Mouse (Mus musculus) midbrain, postnatal 0 days (tissue): ENCODE measurements around the gene Epb41l5. TPM values are rescaled to one million over a fixed set of nuclear protein-coding genes. Genes with fewer than 3 reads are reported as not detected.

Source experiments
- ATAC-seq: fragments of 200-750 bp; cut with Nextera tagmentation; 2 replicates; pipeline ENCODE4 v1.8.0; 2017; ENCODE audit warnings: moderate number of reproducible peaks, mild to moderate bottlenecking, moderate TSS enrichment, moderate library complexity; ENCODE audit not compliant: low FRiP score
- DNase-seq: peaks from one replicate; pipeline ENCODE4 v3.0.0-alpha.2; 2015; ENCODE audit warnings: low spot score
- H3K27ac ChIP-seq: fragments of 300-500 bp; sonication (generic); 2 replicates; pipeline ENCODE4 v1.5.1; 2014; ENCODE audit warnings: low read depth, mild to moderate bottlenecking, low read length, mixed read lengths
- H3K27me3 ChIP-seq: fragments of 300-500 bp; sonication (generic); 2 replicates; pipeline ENCODE4 v1.6.1; 2014; ENCODE audit warnings: low read length, control low read depth, mixed read lengths; ENCODE audit not compliant: insufficient read depth
- H3K36me3 ChIP-seq: fragments of 300-500 bp; sonication (generic); 2 replicates; pipeline ENCODE4 v1.6.1; 2014; ENCODE audit warnings: low read length, control low read depth, mixed read lengths; ENCODE audit not compliant: insufficient read depth
- H3K4me1 ChIP-seq: fragments of 300-500 bp; sonication (generic); 2 replicates; pipeline ENCODE4 v1.6.1; 2014; ENCODE audit warnings: mild to moderate bottlenecking, control low read depth, antibody characterized with exemption, low read length, mixed read lengths; ENCODE audit not compliant: insufficient read depth
- H3K4me2 ChIP-seq: fragments of 300-500 bp; sonication (generic); 2 replicates; pipeline ENCODE4 v1.6.1; 2014; ENCODE audit warnings: low read depth, mild to moderate bottlenecking, low read length, mixed read lengths; ENCODE audit not compliant: poor library complexity, severe bottlenecking
- H3K4me3 ChIP-seq: fragments of 300-500 bp; sonication (generic); 2 replicates; pipeline ENCODE4 v1.5.1; 2014; ENCODE audit warnings: low read depth, mild to moderate bottlenecking, low read length, moderate library complexity
- H3K9ac ChIP-seq: fragments of 300-500 bp; sonication (generic); replicated peaks from 2 replicates; pipeline ENCODE4 v1.6.1; 2014; ENCODE audit warnings: mild to moderate bottlenecking, low read length, moderate library complexity, mixed read lengths; ENCODE audit not compliant: poor library complexity, severe bottlenecking
- H3K9me3 ChIP-seq: fragments of 300-500 bp; sonication (generic); 2 replicates; pipeline ENCODE4 v1.6.1; 2016; ENCODE audit warnings: low read length, control low read depth
- CTCF ChIP-seq: IDR thresholded peaks from 2 replicates; pipeline ENCODE4 v1.5.1; 2016; ENCODE audit warnings: antibody characterized with exemption, mild to moderate bottlenecking
- WGBS: fragments of 180-500 bp; shearing (Covaris S2); extraction: QIAGEN DNeasy Blood & Tissue Kit; methylation state at CpG from one replicate; pipeline ENCODE4 v1.1.7; 2014; 5-methylcytosine and 5-hydroxymethylcytosine counted together
- polyA plus RNA-seq: library from polyadenylated mRNA; unstranded; fragments of >200 nt; fragmentation: Nextera tagmentation; extraction: Ambion mirVana; gene quantifications from 2 replicates; pipeline ENCODE4 v1.2.1, GENCODE M21; 2015
- total RNA-seq: library from RNA; depleted of rRNA; stranded (reverse); fragments of >200 nt; gene quantifications from 2 replicates; pipeline ENCODE4 v1.2.3, GENCODE M21; 2014

Gene Epb41l5
- total and polyA plus RNA-seq, 2 experiments from 2014 or later, result 12.8 to 13.5 TPM

DNA sequence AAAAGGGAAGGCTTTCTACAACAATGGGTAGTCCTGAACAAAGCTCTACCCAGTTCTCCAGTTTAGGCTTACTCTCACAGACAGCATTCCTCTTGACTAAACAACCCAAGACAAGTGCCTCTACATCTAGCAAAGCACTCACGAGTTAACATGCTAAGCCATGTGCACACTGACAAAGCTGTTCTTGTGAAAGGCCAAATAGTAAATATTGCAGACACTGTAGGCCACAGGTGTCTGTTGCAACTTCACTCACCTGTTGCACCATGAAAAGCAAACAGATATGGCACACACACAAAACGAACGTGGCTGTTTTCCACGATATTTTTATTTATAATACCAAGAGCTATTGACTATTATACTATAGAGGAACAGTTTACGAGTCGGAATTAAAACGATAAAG, 18.1 kb upstream of the Epb41l5 start:
- H3K36me3 ChIP-seq, result no peaks in the 10 kb centered on the region
- no peak overlapping the region for H3K27ac ChIP-seq
- H3K9ac ChIP-seq, result no peak overlapping the region
- ATAC-seq (no peak), DNase-seq (no peak)
- no peaks in the 10 kb centered on the region for H3K27me3 ChIP-seq
- H3K9me3 ChIP-seq, result no peaks in the 10 kb centered on the region
- H3K4me1 ChIP-seq, result no peaks in the 10 kb centered on the region
- WGBS, result 93% methylated on average over 7 of the region's 7 CpGs
- H3K4me3 ChIP-seq, result no peak overlapping the region
- no peak overlapping the region for H3K4me2 ChIP-seq
- TF ChIP-seq CTCF, result no peak

DNA sequence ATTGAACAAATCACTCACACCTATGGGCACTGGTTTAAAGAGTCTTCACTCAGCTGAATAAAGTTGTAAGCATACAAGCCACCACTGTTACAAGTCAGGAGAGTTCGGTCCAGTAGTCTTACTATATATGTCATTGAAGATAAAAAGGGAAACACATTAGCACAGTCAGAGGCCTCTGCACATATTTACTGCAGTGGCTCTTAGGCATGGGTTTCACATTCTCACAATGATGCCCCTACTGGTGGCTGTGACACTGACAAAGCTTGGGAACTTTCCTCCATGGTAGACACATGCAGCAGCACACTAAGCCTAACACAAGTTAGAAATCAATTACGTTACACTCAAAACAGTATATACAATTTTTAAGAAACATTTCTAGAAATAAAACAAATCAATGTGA, 5.5 kb upstream of the Epb41l5 start:
- H3K9ac ChIP-seq, result no peak overlapping the region
- H3K9me3 ChIP-seq, result no peaks in the 10 kb centered on the region
- H3K27me3 ChIP-seq, result no peaks in the 10 kb centered on the region
- peak; percentile 49 for TF ChIP-seq CTCF
- ATAC-seq (no peak), DNase-seq (no peak)
- no peaks in the 10 kb centered on the region for H3K4me1 ChIP-seq
- no peaks in the 10 kb centered on the region for H3K36me3 ChIP-seq
- H3K4me2 ChIP-seq, result no peak overlapping the region
- 92% methylated on average over 2 of the region's 2 CpGs for WGBS
- no peak overlapping the region for H3K4me3 ChIP-seq
- H3K27ac ChIP-seq, result no peak overlapping the region

DNA sequence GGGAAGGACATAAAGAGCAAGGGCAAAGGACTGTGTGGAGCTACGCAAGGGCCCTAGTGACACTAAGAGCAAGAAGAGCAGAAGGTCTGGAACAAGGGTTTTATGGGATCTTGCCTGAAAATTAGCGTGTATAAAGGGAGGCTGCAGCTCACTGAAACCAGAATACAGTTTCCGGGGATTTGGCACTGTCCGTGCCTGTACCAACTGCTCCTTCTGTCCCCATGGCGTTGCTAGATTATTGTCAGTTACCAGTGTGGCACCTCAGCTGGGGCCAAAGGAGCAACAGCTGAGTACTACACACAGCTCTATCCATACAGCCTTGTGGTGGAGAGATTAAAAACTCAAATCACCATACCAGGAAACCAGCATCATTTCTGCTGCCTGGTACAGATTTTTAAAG, 1.6 kb upstream of the Epb41l5 start:
- peak; percentile 31 for DNase-seq
- TF ChIP-seq CTCF, result no peak
- 85% methylated on average over 5 of the region's 5 CpGs for WGBS
- H3K27me3 ChIP-seq, result no peaks in the 10 kb centered on the region
- H3K9ac ChIP-seq, result no peak overlapping the region
- no peak overlapping the region for H3K4me3 ChIP-seq
- H3K36me3 ChIP-seq, result no peaks in the 10 kb centered on the region
- H3K4me1 ChIP-seq, result no peaks in the 10 kb centered on the region
- no peaks in the 10 kb centered on the region for H3K9me3 ChIP-seq
- ATAC-seq, result no peak
- no peak overlapping the region for H3K4me2 ChIP-seq
- no peak overlapping the region for H3K27ac ChIP-seq

DNA sequence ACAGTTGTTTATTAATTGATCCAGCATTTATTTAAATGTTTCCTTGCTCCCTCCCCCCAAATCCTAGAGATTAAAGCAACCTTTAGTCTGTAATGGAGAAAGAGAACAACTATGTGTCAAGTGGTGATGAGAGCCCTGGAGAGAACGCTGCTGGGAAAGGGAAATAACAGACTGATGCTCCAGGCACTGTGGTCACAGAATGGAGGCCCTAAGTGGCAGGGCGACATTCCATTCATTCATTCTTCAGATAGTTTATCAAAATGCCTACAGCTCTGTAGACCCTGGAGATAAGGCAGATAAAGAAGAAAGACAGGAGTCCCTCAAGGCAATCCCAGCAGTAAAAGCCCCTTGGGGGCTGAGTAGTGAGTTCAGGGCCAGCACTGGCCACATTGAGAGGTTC, 827 bp upstream of the Epb41l5 start:
- Histone ChIP-seq H3K4me3 (no peak overlapping the region), H3K9ac (no peak overlapping the region), H3K4me2 (no peak overlapping the region), H3K9me3 (no peaks in the 10 kb centered on the region), H3K4me1 (no peaks in the 10 kb centered on the region), H3K27ac (no peak overlapping the region), H3K36me3 (no peaks in the 10 kb centered on the region), H3K27me3 (no peaks in the 10 kb centered on the region)
- DNase-seq, result no peak
- TF ChIP-seq CTCF, result no peak
- ATAC-seq, result no peak
- WGBS, result 86% methylated on average over 2 of the region's 2 CpGs

DNA sequence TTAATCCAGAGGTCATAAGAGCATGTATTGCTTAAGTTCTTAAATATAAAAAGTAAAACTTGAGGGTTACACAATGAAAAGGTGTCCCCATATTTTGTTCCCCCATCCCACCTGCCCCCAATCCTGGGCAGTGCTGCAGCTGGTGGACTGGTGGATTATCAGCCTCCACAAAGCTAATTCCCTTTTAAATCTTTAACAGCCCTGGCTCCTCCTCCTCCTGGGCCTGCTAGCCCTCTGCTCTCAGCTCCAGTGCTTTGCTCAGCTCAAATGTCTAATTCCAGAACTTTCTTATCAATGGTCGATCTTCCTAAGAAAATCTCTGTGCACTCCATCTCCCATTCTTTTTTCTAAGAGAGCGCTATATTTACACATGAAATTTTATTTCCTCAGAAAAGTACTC, 2.4 kb downstream of the Epb41l5 start:
- H3K4me1 ChIP-seq, result no peaks in the 10 kb centered on the region
- H3K27me3 ChIP-seq, result no peaks in the 10 kb centered on the region
- no peak overlapping the region for H3K4me2 ChIP-seq
- no peaks in the 10 kb centered on the region for H3K36me3 ChIP-seq
- no peaks in the 10 kb centered on the region for H3K9me3 ChIP-seq
- no peak overlapping the region for H3K27ac ChIP-seq
- no peak for ATAC-seq
- WGBS, result 59% methylated on average over 2 of the region's 2 CpGs
- no peak overlapping the region for H3K9ac ChIP-seq
- H3K4me3 ChIP-seq, result no peak overlapping the region
- DNase-seq, result no peak
- TF ChIP-seq CTCF, result no peak

DNA sequence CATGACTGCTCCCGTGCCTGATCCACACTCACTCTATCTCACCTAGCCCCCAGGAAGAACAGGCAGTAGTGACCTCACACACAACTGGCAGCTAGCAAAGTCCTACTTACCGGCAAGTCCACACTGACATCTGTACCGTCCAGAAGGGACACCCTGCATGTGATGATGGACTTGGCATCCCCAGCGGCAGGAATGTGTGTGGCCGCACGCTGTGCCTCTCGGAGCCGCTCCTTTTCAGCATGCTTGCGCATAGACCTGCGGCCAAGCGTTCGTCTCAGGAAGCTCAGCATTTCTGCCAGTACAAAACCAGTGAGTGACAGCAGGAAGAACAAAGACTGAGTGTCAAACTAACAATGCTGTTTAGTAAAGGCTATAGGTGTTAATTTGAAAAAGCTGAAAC, 6.4 kb downstream of the Epb41l5 start:
- Histone ChIP-seq H3K9ac (no peak overlapping the region), H3K4me1 (no peaks in the 10 kb centered on the region), H3K9me3 (no peaks in the 10 kb centered on the region), H3K27ac (no peak overlapping the region), H3K27me3 (no peaks in the 10 kb centered on the region), H3K4me3 (no peak overlapping the region), H3K4me2 (no peak overlapping the region), H3K36me3 (no peaks in the 10 kb centered on the region)
- ATAC-seq (peak; percentile 34; the same call in 1 of the 2 replicates), DNase-seq (peak; percentile 28)
- WGBS, result 34% methylated on average over 12 of the region's 12 CpGs
- TF ChIP-seq CTCF, result peak; percentile 38
